Mouse (Mus musculus) hindbrain, embryonic 15.5 days (tissue): ENCODE measurements around the gene Pld4. TPM values are rescaled to one million over a fixed set of nuclear protein-coding genes. Genes with fewer than 3 reads are reported as not detected.
A peak's percentile ranks its signal among the peaks of the same experiment; 100 is the strongest.

Experiments
- ATAC-seq: fragments of 200-750 bp; cut with Nextera tagmentation; 2 replicates; pipeline ENCODE4 v1.8.0; 2017; ENCODE audit warnings: low read depth, moderate number of reproducible peaks, moderate TSS enrichment; ENCODE audit not compliant: low FRiP score
- H3K27ac ChIP-seq: fragments of 300-500 bp; sonication (generic); replicated peaks from 2 replicates; pipeline ENCODE4 v1.5.1; 2015; ENCODE audit warnings: mild to moderate bottlenecking, inconsistent platforms
- H3K27me3 ChIP-seq: fragments of 300-500 bp; sonication (generic); 2 replicates; pipeline ENCODE4 v1.6.1; 2015; ENCODE audit warnings: control low read depth, inconsistent platforms
- H3K36me3 ChIP-seq: fragments of 300-500 bp; sonication (generic); 2 replicates; pipeline ENCODE4 v1.6.1; 2015; ENCODE audit warnings: control low read depth, inconsistent platforms
- H3K4me1 ChIP-seq: fragments of 300-500 bp; sonication (generic); replicated peaks from 2 replicates; pipeline ENCODE4 v1.6.1; 2015; ENCODE audit warnings: control low read depth, inconsistent platforms
- H3K4me2 ChIP-seq: fragments of 300-500 bp; sonication (generic); 2 replicates; pipeline ENCODE4 v1.6.1; 2015; ENCODE audit warnings: moderate library complexity, mild to moderate bottlenecking, inconsistent platforms
- H3K4me3 ChIP-seq: fragments of 300-500 bp; sonication (generic); 2 replicates; pipeline ENCODE4 v1.5.1; 2015; ENCODE audit warnings: mild to moderate bottlenecking, inconsistent platforms
- H3K9ac ChIP-seq: fragments of 300-500 bp; sonication (generic); 2 replicates; pipeline ENCODE4 v1.6.1; 2015; ENCODE audit warnings: inconsistent platforms
- H3K9me3 ChIP-seq: fragments of 300-500 bp; sonication (generic); 2 replicates; pipeline ENCODE4 v1.6.1; 2016; ENCODE audit warnings: control low read depth, inconsistent platforms
- WGBS: fragments of 180-500 bp; shearing (Covaris S2); methylation state at CpG from one replicate; pipeline ENCODE4 v1.1.7; 2015; 5-methylcytosine and 5-hydroxymethylcytosine counted together
- polyA plus RNA-seq: library from polyadenylated mRNA; unstranded; fragments of >200 nt; fragmentation: Nextera tagmentation; extraction: Ambion mirVana; gene quantifications from 2 replicates; pipeline ENCODE4 v1.2.1, GENCODE M21; 2015

Gene Pld4
- 6.3 and 9.2 TPM in 2 replicates for polyA plus RNA-seq

DNA sequence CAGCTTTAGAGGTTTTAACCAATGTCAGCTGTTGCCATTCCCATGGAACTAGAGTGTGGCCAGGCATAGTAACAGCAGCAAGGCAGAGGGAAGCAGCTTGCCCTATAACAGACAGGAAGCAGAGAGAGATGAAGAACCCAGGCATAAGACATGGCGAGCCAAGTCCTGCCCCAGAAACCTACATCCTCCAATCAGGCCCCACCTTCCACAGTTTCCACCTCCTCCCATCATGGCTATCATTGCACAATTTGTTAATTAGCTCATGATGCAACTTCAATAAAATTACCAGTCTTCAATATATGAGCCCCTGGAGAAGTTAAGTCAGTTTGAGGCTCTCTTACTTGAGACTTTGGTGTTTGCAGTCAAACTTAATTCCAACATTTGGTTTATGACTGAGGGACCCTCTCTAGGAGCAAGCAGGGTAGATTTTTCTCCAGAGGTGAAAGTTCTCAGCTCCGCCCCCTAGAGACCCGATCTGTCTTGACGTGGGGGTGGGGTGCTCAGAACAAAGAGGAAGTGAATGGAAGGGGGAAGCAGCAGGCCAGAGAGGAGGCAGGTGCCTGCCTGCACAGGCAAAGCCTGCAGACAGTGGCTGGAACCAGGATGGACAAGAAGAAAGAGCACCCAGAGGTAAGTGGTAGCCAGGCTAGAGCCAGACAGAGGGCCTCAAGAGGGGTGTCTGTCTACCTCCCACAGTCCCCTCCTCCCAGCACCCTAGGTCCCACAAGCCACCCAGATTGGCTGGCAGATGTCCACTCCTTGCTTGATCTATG lies at the start of gene Pld4:
TSS of gene Pld4 (plus strand) at position 502 of the 773 bp plus-strand sequence.
- no peaks in the 10 kb centered on the region for H3K9me3 ChIP-seq
- no peak within 1 kb of the TSS for H3K4me2 ChIP-seq
- no peak within 1 kb of the TSS for H3K4me3 ChIP-seq
- H3K9ac ChIP-seq = no peak within 1 kb of the TSS
- no peak for ATAC-seq
- no peaks in the 10 kb centered on the region for H3K36me3 ChIP-seq
- no peaks in the 10 kb centered on the region for H3K4me1 ChIP-seq
- no peak within 1 kb of the TSS for H3K27ac ChIP-seq
- 43% methylated on average over 4 of the region's 4 CpGs for WGBS
- H3K27me3 ChIP-seq = no peaks in the 10 kb centered on the region

DNA sequence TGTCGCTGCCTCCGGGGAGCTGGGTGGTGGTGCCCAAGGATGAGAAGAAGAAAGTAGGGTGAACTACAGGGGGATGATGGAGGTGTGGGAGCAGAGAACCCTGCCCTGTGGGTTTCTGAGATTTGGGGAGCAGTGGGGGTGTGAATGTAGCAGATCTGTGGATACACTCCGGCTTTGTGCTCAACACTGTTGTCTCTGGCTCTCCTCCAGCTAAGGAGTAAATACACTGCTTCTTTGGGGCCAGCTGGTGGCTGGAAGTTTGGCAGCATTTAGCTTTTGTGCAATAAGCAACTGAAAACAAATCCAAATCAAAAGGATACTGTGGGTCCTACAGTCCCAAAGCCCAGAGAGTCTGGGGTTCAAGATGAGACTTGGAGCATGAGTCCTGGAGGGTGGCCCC lies 46.5 kb upstream of the Pld4 start:
- WGBS = 59% methylated on average over 3 of the region's 3 CpGs
- H3K27ac ChIP-seq = 0 out of 2 replicates have a peak overlapping the region, but pooled peaks have one; percentile 25
- 0 out of 2 replicates have a peak, but pooled peaks have one; percentile 54 for ATAC-seq

DNA sequence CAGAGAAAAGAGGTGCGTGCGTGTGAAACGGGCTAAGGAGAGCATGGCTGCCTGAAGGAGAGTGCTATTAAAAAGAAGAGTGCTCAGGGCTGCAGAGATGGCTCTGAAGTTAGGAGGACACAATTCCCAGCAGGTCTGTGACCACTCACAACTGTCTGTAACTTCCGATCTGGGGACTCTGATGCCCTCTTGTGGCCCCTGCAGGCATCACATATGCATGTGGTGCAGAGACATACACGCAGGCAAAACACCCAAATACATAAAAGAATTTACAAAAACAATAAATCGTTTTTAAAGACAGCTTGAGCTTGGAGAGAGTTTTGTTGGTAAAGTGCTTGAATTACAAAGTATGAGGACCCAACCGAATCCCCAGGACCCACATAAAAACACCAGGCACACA lies 43.3 kb upstream of the Pld4 start:
- 30% methylated on average over 7 of the region's 7 CpGs for WGBS
- peaks cover 2% of the 10 kb centered on the region; the same call in 1 of the 2 replicates for H3K27me3 ChIP-seq
- H3K9ac ChIP-seq = no peak overlapping the region
- no peaks in the 10 kb centered on the region for H3K9me3 ChIP-seq
- no peak overlapping the region for H3K27ac ChIP-seq
- H3K4me3 ChIP-seq = no peak overlapping the region
- H3K36me3 ChIP-seq = no peaks in the 10 kb centered on the region
- H3K4me1 ChIP-seq = peaks cover 13% of the 10 kb centered on the region
- H3K4me2 ChIP-seq = no peak overlapping the region
- no peak for ATAC-seq

More for the DNA sequence above, 46.5 kb upstream of the Pld4 start:
- Histone ChIP-seq H3K9ac (no peak overlapping the region), H3K4me3 (no peak overlapping the region), H3K27me3 (0 out of 2 replicates have a peak, but pooled peaks cover 7% of the 10 kb centered on the region), H3K4me1 (no peaks in the 10 kb centered on the region), H3K9me3 (no peaks in the 10 kb centered on the region), H3K36me3 (no peaks in the 10 kb centered on the region), H3K4me2 (no peak overlapping the region)

DNA sequence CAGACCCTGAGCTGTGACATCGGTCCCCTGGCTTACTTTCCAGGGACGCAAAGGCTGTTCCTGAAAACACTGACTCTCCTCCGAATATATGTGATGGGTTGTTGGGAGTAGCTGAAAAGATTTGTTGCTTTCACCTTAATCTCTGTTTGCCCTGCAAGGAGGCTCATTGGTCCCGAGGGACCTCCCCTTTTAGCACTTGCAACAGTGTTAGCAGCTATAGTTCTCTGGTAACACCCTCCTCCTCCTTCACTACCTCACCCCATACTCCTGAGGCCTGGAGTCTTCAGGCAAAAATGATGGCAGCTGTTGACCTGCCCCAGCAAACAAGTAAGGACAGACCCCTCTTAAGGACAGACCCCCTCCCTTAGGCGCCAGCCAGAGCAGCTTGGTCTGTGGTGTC lies 41.5 kb upstream of the Pld4 start:
- peaks cover 2% of the 10 kb centered on the region; the same call in 1 of the 2 replicates for H3K27me3 ChIP-seq
- no peak overlapping the region for H3K9ac ChIP-seq
- no peak for ATAC-seq
- no peaks in the 10 kb centered on the region for H3K36me3 ChIP-seq
- no peak overlapping the region for H3K4me3 ChIP-seq
- no peak overlapping the region for H3K27ac ChIP-seq
- H3K4me1 ChIP-seq = peaks cover 25% of the 10 kb centered on the region
- no peaks in the 10 kb centered on the region for H3K9me3 ChIP-seq
- 79% methylated on average over 5 of the region's 5 CpGs for WGBS
- H3K4me2 ChIP-seq = no peak overlapping the region

DNA sequence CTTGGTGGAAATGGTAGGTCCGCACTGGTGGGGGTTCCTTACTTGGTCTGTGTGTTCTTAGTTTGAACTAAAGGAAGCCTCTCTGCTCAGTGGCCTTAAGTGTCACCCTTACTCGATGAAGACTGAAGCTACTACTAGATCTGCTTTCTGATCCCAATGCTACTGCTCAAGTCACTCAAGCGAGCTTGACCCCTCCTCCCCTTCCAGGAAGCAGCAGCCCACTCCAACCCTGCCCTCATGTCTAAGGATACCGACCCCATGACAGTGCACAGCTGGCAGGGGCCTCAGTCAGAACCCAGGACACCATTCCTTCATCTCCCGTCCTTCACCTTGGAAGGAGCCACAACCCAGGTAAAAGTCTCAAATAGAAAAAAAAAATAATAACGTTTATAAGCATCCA lies 40.2 kb upstream of the Pld4 start, which contains the start of gene Cep170b:
TSS of gene Cep170b (plus strand) at position 240 of the 400 bp plus-strand sequence.
- H3K27ac ChIP-seq = no peak within 1 kb of the TSS
- WGBS = 77% methylated on average over 6 of the region's 6 CpGs

DNA sequence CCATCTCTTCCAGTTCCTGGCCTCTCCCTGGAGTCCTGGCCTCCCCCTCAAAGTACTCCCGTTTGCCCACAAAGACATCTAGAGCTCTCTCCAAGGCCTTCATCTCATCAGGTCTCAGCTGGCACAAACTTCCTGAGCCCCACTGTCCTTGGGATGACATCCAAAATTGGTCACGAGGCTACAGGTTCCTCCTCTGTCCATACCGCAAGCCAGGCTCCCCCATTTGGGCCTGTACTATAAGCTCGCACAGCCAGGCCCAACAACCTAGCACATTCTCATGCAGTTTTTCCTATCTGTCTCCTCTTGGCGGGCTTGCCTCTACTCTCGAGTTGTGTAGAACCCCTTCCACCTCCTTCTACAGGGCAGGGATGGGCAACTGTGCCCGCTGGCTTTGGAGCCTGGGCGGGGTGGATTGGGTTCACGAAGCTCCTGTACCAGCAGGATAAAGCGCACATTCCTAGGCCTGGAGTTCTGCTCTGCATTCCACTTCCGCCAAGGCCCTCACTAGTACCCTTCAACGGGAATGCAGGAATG lies 39.5 kb upstream of the Pld4 start:
- ATAC-seq = no peak
- peak overlapping the region; percentile 91 for H3K4me2 ChIP-seq
- no peaks in the 10 kb centered on the region for H3K36me3 ChIP-seq
- H3K4me1 ChIP-seq = peaks cover 45% of the 10 kb centered on the region
- no peaks in the 10 kb centered on the region for H3K9me3 ChIP-seq
- H3K9ac ChIP-seq = peak overlapping the region; percentile 22; the same call in 1 of the 2 replicates
- H3K27me3 ChIP-seq = peaks cover 2% of the 10 kb centered on the region; the same call in 1 of the 2 replicates
- H3K4me3 ChIP-seq = peak overlapping the region; percentile 92
- no peak overlapping the region for H3K27ac ChIP-seq
- 40% methylated on average over 12 of the region's 12 CpGs for WGBS

More for the DNA sequence above, 40.2 kb upstream of the Pld4 start, which contains the start of gene Cep170b:
- peaks cover 38% of the 10 kb centered on the region for H3K4me1 ChIP-seq
- peak within 1 kb of the TSS; percentile 92 for H3K4me3 ChIP-seq
- peaks cover 2% of the 10 kb centered on the region; the same call in 1 of the 2 replicates for H3K27me3 ChIP-seq
- H3K4me2 ChIP-seq = peak within 1 kb of the TSS; percentile 91
- no peaks in the 10 kb centered on the region for H3K9me3 ChIP-seq
- no peak for ATAC-seq
- no peaks in the 10 kb centered on the region for H3K36me3 ChIP-seq
- H3K9ac ChIP-seq = peak within 1 kb of the TSS; percentile 22; the same call in 1 of the 2 replicates

DNA sequence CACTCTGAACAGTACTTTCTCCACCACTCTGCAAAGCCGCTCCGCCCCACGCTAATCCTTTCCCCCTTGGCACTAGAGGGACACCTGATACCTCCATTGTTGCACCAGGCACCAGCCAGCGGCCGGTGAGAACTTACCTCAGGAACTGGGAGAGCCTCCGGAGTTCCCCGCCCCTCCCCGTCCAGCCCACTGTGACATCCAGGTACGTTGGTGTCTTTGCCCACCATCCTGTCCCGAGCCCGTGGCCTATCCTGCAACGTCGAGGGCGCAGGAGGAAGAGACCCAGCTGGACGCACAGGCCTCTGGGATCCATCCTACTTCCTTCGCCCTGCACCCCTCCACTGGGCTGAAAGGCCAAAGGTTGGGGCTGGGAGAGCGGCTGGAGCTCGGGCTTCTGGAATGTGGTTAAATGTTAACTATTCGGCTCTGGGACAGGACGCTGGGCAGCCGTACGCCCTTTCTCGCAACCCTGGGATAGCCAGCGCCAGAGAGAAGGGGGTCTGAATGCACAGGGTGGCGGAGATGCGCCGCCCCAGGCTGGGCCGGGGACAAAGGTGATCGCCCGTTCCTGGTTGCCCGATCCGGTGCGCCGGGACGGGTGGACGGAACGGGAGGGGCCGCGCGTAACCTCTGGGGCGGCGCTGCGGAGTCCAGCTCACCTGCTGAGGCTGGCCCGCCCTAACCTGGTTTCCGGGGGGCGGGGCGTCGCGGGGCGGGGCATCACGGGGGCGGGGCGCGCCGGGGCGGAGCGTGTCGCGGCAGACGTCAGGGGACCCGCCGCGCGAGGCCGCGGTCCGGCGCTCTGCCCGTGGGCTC lies 38.8 kb upstream of the Pld4 start:
- H3K36me3 ChIP-seq = no peaks in the 10 kb centered on the region
- H3K27ac ChIP-seq = peak overlapping the region; percentile 65
- peak overlapping the region; percentile 92 for H3K4me3 ChIP-seq
- H3K9ac ChIP-seq = peak overlapping the region; percentile 93
- H3K4me2 ChIP-seq = peak overlapping the region; percentile 91
- no peaks in the 10 kb centered on the region for H3K9me3 ChIP-seq
- peaks cover 51% of the 10 kb centered on the region for H3K4me1 ChIP-seq
- ATAC-seq = peak; percentile 21
- WGBS = 4% methylated on average over 40 of the region's 69 CpGs
- H3K27me3 ChIP-seq = peaks cover 2% of the 10 kb centered on the region; the same call in 1 of the 2 replicates

DNA sequence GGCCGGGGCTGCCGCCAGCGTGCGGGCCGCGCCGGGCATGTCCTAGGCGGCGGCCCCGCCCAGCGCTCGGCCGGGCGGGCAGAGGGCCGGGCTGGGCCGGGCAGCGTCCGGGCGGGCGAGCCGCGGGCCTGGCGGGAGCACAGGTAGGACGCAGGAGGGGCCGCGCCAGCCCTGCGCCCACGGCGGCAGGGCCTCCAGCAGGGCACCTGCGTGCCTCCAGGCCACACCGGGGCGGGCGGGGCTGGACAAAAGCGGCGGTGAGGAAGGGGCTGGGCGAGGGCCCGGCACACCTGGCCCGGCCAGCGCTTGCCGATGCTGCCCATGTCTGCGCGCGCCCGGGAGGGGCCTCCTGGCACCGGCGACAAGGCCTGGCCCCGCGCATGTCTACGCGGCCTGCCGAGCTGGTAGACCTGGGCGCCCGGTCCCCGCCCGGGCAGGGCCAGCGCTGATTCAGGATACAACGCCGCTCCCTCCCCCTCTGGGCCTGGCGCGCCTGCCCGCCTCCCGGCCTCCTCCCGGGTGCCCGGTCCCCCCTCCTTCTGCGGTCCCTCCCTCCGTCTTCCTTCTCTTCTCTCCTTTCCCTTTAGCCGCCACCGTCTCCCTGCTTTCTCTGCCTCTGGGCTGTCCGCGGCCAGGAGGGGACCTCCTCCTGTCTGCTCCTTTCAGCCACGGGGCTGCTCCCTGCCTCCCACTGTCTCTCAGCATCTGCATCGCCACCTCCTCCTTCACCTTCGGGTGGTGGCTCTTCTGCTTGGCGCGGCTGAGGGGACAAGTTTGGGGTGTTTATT lies 38.0 kb upstream of the Pld4 start:
- Histone ChIP-seq H3K9me3 (no peaks in the 10 kb centered on the region), H3K4me3 (peak overlapping the region; percentile 92), H3K27ac (peak overlapping the region; percentile 65), H3K4me1 (peaks cover 52% of the 10 kb centered on the region), H3K27me3 (peaks cover 2% of the 10 kb centered on the region; the same call in 1 of the 2 replicates), H3K4me2 (peak overlapping the region; percentile 91), H3K36me3 (no peaks in the 10 kb centered on the region), H3K9ac (peak overlapping the region; percentile 93)
- WGBS = under 1% methylated on average over 54 of the region's 75 CpGs
- ATAC-seq = peak; percentile 55

DNA sequence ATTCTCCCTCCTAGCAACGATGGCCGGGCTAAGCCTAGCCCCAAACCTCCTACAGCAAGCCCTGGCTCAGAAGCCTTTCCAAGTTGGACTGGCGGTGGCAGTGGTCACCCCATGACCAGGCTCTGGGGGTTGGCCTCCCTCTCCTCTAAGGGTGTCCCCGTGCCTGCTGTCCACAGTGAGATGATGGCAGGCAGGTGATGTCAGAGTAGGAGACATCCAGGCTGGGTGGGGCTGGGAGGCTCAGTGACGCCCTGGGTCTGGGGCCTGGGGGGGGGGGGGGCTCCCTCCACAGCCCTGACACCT lies 37.5 kb upstream of the Pld4 start:
- Histone ChIP-seq H3K27me3 (peaks cover 2% of the 10 kb centered on the region; the same call in 1 of the 2 replicates), H3K4me2 (peak overlapping the region; percentile 91), H3K9ac (peak overlapping the region; percentile 93), H3K9me3 (no peaks in the 10 kb centered on the region), H3K4me1 (peaks cover 55% of the 10 kb centered on the region), H3K27ac (peak overlapping the region; percentile 65), H3K36me3 (no peaks in the 10 kb centered on the region), H3K4me3 (peak overlapping the region; percentile 92)
- WGBS = 6% methylated on average over 5 of the region's 5 CpGs
- ATAC-seq = peak; percentile 31

DNA sequence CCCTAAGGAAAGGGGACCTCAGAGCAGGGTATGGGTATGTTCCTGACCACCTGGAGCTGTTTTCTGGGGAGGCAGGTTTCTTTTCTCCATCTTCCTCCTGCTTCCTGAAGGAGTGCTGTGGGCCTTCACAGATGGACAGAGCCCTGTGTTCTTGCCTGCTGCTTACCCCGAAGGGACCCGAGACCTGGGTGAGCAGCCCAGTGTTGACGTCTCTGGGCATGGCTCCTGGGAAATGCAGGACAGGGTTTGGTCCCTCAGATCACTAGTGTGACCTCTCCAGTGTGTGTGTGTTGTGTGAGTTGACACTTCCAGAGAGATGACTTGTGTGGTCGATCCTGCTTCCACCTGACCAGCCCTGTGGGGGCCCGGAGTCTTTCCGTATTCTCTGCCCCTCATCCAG lies 37.0 kb upstream of the Pld4 start:
- Histone ChIP-seq H3K27me3 (peaks cover 2% of the 10 kb centered on the region; the same call in 1 of the 2 replicates), H3K36me3 (no peaks in the 10 kb centered on the region), H3K4me3 (peak overlapping the region; percentile 92), H3K4me1 (peaks cover 55% of the 10 kb centered on the region), H3K9ac (peak overlapping the region; percentile 93), H3K27ac (no peak overlapping the region), H3K4me2 (peak overlapping the region; percentile 91), H3K9me3 (no peaks in the 10 kb centered on the region)
- 85% methylated on average over 6 of the region's 6 CpGs for WGBS
- no peak for ATAC-seq
